Mouse (Mus musculus) lung, adult 2 months (tissue): ENCODE measurements around the gene Kcnh1.

ENCODE experiments used
- CTCF ChIP-seq: fragments of 200-500 bp; IDR thresholded peaks from 2 replicates; pipeline ENCODE4 v1.5.1; 2011; ENCODE audit warnings: mild to moderate bottlenecking, low read length, control low read depth; ENCODE audit not compliant: insufficient read depth
- POLR2A ChIP-seq: fragments of 200-500 bp; IDR thresholded peaks from 2 replicates; pipeline ENCODE4 v1.6.1; 2011; ENCODE audit warnings: low read depth, mild to moderate bottlenecking, control low read depth, low read length, borderline replicate concordance; ENCODE audit errors: extremely low read depth

DNA sequence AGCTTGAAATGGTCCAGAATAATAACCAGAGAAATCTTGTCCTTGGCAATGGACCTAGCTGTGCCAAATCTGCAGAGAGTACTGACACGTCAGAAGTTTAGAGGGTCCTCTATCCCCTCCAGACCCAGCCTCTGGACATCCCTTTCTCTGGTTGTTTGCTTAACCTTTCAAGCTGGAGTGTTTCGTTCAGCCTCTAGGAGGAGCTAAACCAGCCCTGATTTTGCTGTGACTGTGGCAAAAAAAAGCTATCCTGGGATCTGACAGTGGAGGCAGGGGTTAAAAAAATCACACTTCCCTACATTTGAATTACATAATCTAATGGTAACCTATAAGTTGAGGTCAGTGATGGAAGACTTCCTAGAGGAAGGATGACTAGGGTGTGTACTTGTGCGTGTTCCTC, 133.6 kb downstream of the Kcnh1 start:
- TF ChIP-seq CTCF (no peak), POLR2A (no peak)
